Mouse (Mus musculus): ENCODE measurements around the gene Il21. TPM values are rescaled to one million over a fixed set of nuclear protein-coding genes. Genes with fewer than 3 reads are reported as not detected.

Gene Il21
- polyA plus RNA-seq, 1 experiment from 2014 or later, result not detected

DNA sequence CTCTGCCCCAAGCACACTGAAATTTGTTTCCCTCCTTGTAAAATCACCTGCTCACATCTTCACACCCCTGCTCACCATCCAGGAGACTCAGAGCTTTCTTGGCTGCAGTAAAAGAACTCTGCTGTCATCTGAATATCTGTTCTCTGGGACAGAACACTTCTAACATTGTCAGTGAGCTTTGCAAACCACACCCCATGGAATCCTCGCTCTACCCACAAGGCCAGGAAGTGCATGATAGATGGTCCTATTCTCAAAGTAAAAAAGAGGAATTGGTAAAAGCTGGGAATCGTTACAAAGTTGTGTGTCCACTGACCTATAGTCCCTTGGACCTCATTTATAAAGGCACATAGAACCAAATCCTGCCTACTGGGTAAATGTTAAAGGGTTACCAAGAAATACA is 40.5 kb downstream of the Il21 start:
- DNase-seq (no peak), ATAC-seq (ENCODE audit: low read depth) (no peak)
- H3K36me3 ChIP-seq, result no peaks in the 10 kb centered on the region
- no peak overlapping the region for H3K9ac ChIP-seq
- H3K27me3 ChIP-seq, result no peaks in the 10 kb centered on the region
- H3K27ac ChIP-seq, result no peak overlapping the region
- WGBS (ENCODE audit: insufficient replicate concordance), result 13% methylated on average over 2 of the region's 2 CpGs
- H3K4me2 ChIP-seq, result no peak overlapping the region
- no peaks in the 10 kb centered on the region for H3K4me1 ChIP-seq (replicated peaks)
- no peaks in the 10 kb centered on the region for H3K9me3 ChIP-seq (replicated peaks)
- H3K4me3 ChIP-seq (replicated peaks), result no peak overlapping the region

DNA sequence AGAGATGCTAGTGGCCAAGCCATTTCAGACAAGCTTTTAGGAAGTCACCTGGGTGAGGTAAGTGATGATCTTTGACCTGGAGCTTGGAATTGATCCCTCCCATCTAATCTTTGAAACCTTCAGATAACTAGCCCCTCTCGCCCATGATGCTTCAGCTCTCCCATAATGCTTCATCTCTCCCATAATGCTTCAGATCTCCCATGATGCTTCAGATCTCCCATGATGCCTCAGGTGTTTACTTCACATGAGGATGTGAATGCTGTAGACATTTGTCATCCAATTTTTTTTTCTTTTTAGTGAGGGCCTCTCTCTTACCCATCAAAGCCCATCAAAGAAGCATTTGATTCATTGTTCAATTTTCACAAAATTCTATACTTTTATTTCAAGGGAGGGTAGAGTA is 46.9 kb downstream of the Il21 start:
- Histone ChIP-seq H3K4me2 (no peak overlapping the region), H3K4me1 (replicated peaks) (no peaks in the 10 kb centered on the region), H3K4me3 (replicated peaks) (no peak overlapping the region), H3K9ac (no peak overlapping the region), H3K27me3 (0 out of 2 replicates have a peak, but pooled peaks cover 3% of the 10 kb centered on the region), H3K9me3 (replicated peaks) (no peaks in the 10 kb centered on the region), H3K27ac (no peak overlapping the region), H3K36me3 (no peaks in the 10 kb centered on the region)
- DNase-seq (no peak), ATAC-seq (ENCODE audit: low read depth) (no peak)
- WGBS (ENCODE audit: insufficient replicate concordance), result 53% methylated on average over 1 of the region's 1 CpGs

DNA sequence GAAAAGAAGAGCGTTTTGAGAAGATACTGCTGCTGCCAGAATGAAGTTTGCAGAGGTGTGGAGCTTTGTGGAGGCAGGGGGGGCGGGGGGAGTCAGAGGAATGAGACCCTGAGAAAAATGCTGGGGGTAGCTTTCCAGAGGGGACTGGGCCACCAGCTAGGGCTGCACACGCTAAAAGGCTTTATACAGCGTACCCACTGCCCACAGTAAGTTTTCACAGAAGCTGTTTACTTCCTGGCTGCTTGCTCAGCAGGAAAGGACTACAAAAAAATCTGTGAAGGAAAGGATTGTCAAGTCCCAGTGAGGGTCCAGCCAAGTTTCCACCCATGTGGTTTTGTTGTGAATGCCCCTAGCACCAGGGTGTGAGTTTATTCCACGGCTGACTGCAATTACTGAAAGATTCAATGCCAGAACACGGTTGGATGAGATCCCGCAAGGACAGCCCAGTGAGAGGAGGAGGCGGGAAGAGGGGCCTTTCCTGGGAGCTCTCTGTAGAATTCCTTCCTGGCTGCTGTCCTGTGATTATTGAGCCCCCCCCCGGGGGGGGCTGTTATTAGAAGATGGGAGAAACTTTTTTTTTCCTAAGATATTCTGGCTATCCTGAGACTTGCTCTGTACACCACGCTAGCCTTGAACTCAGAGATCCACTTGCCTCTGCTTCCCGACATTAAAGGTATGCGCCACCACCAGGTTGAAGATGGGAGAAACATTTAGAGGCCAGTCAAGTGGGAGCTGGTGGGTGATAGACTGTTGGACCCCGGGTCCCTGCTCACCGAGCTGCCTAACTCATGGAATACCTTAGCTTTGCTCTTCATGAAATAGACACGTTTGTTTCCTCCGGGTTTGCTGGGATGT is 49.8 kb downstream of the Il21 start:
- Histone ChIP-seq H3K9ac (no peak overlapping the region), H3K36me3 (no peaks in the 10 kb centered on the region), H3K4me2 (no peak overlapping the region), H3K4me1 (replicated peaks) (no peaks in the 10 kb centered on the region), H3K9me3 (replicated peaks) (no peaks in the 10 kb centered on the region), H3K27me3 (peaks cover 3% of the 10 kb centered on the region; the same call in 1 of the 2 replicates), H3K27ac (no peak overlapping the region), H3K4me3 (replicated peaks) (no peak overlapping the region)
- 45% methylated on average over 16 of the region's 16 CpGs for WGBS (ENCODE audit: insufficient replicate concordance)
- no peak for ATAC-seq (ENCODE audit: low read depth)
- no peak for DNase-seq

DNA sequence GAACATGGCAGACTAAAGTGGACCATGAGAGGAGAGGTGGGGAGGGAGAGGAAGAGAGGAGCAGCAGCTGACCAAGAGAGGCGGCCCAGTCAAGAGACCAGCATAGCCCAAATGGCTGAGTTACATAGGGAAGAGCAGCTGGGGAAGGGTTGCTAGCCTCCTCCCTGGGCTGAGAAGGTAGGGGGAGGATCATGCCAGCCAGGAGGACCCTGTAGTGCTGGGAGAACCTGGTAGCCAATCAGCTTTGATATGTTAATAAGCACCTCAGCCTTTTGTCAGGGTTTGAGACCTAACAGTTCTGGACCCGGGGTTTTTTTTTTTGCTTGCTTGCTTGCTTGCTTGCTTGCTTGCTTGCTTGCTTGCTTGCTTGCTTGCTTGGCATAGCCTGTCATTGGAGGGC is 51.4 kb downstream of the Il21 start:
- ATAC-seq (ENCODE audit: low read depth), result no peak

DNA sequence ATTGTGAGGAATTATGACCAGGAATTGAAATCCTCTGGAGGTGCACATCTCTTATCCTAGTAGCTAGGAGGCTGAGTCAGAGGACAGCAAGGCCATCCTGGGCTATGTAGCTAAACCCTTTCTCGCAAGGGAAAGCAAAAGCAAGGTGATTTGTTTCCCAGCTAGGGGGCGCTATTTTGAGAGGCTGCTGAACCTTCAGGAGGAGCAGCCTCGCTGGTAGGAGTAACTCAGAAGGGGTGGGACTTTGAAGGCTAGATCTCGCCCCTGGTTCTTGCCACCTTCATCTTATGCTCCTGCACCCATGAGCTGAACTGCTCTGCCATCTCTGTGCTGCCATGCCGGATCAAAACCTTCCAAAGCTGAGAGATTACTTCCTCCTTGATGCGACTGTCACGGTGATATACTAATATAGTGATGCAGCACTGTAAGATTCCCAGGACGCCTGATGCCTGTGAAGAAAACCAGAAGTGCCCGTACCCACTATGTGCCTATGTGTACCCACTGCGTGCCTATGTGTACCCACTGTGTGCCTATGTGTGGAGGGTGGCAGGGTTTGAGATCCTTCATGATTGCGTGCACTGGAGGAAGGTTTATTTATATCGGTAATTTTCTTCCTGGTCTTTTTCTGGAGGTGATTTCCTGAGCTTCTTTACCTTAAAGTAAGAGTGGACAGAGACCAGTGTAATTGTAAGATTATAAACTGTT is 52.2 kb downstream of the Il21 start:
- H3K36me3 ChIP-seq, result no peaks in the 10 kb centered on the region
- WGBS (ENCODE audit: insufficient replicate concordance), result 57% methylated on average over 12 of the region's 12 CpGs
- H3K9me3 ChIP-seq (replicated peaks), result no peaks in the 10 kb centered on the region
- no peak overlapping the region for H3K27ac ChIP-seq
- peaks cover 3% of the 10 kb centered on the region; the same call in 1 of the 2 replicates for H3K27me3 ChIP-seq
- no peak overlapping the region for H3K4me2 ChIP-seq
- DNase-seq (no peak), ATAC-seq (ENCODE audit: low read depth) (no peak)
- no peak overlapping the region for H3K4me3 ChIP-seq (replicated peaks)
- no peaks in the 10 kb centered on the region for H3K4me1 ChIP-seq (replicated peaks)
- H3K9ac ChIP-seq, result no peak overlapping the region

More for the DNA sequence above, 51.4 kb downstream of the Il21 start:
- Histone ChIP-seq H3K36me3 (no peaks in the 10 kb centered on the region), H3K27ac (no peak overlapping the region), H3K4me2 (no peak overlapping the region), H3K9me3 (replicated peaks) (no peaks in the 10 kb centered on the region), H3K4me1 (replicated peaks) (no peaks in the 10 kb centered on the region), H3K27me3 (peaks cover 3% of the 10 kb centered on the region; the same call in 1 of the 2 replicates), H3K4me3 (replicated peaks) (no peak overlapping the region), H3K9ac (no peak overlapping the region)
- 40% methylated on average over 2 of the region's 2 CpGs for WGBS (ENCODE audit: insufficient replicate concordance)
- DNase-seq, result no peak

DNA sequence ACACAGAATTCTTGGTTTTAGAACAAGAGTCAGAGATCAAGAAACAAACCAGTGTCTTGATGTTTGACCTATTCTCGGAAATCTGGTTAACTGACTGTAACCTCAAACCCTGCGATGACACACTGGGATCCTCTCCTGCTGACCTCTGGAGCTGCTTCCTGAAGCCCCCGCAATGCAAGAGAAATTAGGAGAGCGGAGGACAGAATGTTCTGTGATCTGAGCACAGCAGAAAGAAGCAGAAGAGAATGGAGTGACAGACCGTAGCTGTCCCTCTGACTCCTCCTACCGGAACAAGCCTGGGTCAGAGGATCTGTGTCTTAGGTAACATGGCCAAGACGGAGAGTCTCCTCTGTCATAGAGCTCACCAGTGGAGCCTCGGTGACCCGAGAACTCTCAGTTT is 53.0 kb downstream of the Il21 start:
- Histone ChIP-seq H3K27ac (no peak overlapping the region), H3K4me2 (no peak overlapping the region), H3K9ac (no peak overlapping the region), H3K27me3 (peaks cover 3% of the 10 kb centered on the region; the same call in 1 of the 2 replicates), H3K4me3 (replicated peaks) (no peak overlapping the region), H3K9me3 (replicated peaks) (no peaks in the 10 kb centered on the region), H3K36me3 (no peaks in the 10 kb centered on the region), H3K4me1 (replicated peaks) (no peaks in the 10 kb centered on the region)
- ATAC-seq (ENCODE audit: low read depth) (no peak), DNase-seq (no peak)
- WGBS (ENCODE audit: insufficient replicate concordance), result 73% methylated on average over 9 of the region's 9 CpGs

DNA sequence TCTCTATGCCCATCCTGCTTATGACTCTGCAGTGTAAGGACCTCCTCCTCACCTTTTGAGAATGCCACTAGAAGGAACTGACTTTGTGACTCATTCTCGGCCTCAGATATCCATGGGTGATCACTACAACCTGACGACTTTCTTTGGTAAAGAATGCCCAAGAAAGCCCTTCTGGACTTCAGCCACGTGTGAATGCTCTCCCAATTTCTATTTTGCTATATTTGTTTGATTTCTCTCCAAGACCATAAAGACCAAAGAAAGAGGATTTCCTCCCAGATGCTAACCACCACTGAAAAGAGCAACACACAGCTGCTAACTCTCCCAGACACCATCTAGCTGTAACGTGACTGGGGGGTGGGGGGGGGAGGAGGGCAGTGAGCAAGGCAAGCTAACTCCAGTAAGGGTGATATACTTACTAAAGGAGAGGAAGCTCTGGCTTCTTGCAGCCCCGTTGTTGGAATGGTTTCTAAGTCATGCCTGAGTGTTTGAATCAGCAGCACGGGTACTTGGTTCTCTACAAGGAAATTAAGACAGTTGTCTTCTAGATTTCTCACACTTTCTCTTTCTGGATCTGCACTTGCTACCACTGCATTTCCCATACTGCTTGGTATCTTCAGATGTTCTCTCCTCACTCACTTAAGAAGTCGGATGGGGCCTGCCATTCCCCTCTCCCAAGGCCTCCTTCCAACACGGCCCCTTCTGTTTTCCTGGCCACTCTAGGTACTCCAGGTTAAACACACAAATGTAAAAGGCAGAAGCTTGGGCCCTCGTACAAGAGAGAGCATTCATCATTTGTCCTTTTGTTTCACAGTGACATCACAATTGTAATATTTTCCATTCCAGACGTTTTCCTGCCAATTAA is 57.5 kb downstream of the Il21 start:
- Histone ChIP-seq H3K27me3 (no peaks in the 10 kb centered on the region), H3K27ac (no peak overlapping the region), H3K4me3 (replicated peaks) (no peak overlapping the region), H3K4me1 (replicated peaks) (no peaks in the 10 kb centered on the region), H3K4me2 (no peak overlapping the region), H3K9ac (no peak overlapping the region), H3K9me3 (replicated peaks) (no peaks in the 10 kb centered on the region), H3K36me3 (no peaks in the 10 kb centered on the region)
- no peak for DNase-seq
- WGBS (ENCODE audit: insufficient replicate concordance), result 53% methylated on average over 10 of the region's 10 CpGs
- ATAC-seq (ENCODE audit: low read depth), result no peak

DNA sequence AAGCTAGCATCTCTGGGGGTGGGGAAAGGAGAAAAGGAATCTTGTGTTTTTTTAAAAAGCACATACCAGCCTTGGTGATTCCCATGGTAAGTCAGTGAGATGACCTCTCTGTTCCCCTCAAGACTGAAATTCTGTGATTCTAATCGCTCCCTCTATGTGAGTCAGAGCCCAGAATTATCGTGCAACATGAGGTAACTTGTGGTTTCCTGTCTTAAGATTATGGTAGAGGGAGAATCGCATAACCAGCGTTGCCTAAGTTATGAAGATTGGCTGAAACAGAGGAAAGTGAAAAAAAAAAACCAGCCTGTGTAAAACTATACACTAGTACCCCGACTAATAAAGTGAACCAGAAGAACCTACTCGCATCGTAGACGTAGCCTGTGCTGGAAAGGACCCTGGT is 59.2 kb downstream of the Il21 start:
- Histone ChIP-seq H3K9ac (no peak overlapping the region), H3K4me2 (no peak overlapping the region), H3K27ac (no peak overlapping the region), H3K36me3 (no peaks in the 10 kb centered on the region), H3K27me3 (no peaks in the 10 kb centered on the region), H3K9me3 (replicated peaks) (no peaks in the 10 kb centered on the region), H3K4me3 (replicated peaks) (no peak overlapping the region), H3K4me1 (replicated peaks) (no peaks in the 10 kb centered on the region)
- DNase-seq (no peak), ATAC-seq (ENCODE audit: low read depth) (no peak)
- 33% methylated on average over 8 of the region's 8 CpGs for WGBS (ENCODE audit: insufficient replicate concordance)

Small RNAs within 50 kb of the gene (microRNA-seq; reads per million reads assigned to microRNA genes)
- not detected for gene Gm24169

Other genes starting within 250 kb of the Il21 start
- not detected in 2 replicates for gene Adad1, start 169.1 kb downstream of the Il21 start, polyA plus RNA-seq (2015; fragmentation: Nextera tagmentation; extraction: Ambion mirVana)
- 0.13 TPM in 1 of 2 replicates, not detected in the other for gene Il2, start 106.7 kb downstream of the Il21 start, polyA plus RNA-seq (2015; fragmentation: Nextera tagmentation; extraction: Ambion mirVana)
- 4.0 and 5.1 TPM in 2 replicates for gene Bbs12, start 79.9 kb upstream of the Il21 start, polyA plus RNA-seq (2015; fragmentation: Nextera tagmentation; extraction: Ambion mirVana)
- gene Cetn4, start 80.1 kb upstream of the Il21 start, polyA plus RNA-seq (2015; fragmentation: Nextera tagmentation; extraction: Ambion mirVana), result 2.1 and 3.0 TPM in 2 replicates
- 0.10 and 0.13 TPM in 2 replicates for gene Fgf2, start 115.7 kb upstream of the Il21 start, polyA plus RNA-seq (2015; fragmentation: Nextera tagmentation; extraction: Ambion mirVana)
- gene Spata5, start 187.3 kb upstream of the Il21 start, polyA plus RNA-seq (2015; fragmentation: Nextera tagmentation; extraction: Ambion mirVana), result 26.2 and 31.0 TPM in 2 replicates
- gene Nudt6, start 187.6 kb upstream of the Il21 start, polyA plus RNA-seq (2015; fragmentation: Nextera tagmentation; extraction: Ambion mirVana), result 5.4 and 6.2 TPM in 2 replicates